Mouse (Mus musculus): ENCODE data around the gene Usp32. TPM values are rescaled to one million over a fixed set of nuclear protein-coding genes. Genes with fewer than 3 reads are reported as not detected.

Gene Usp32
- polyA plus RNA-seq, 1 experiment = 28.5 TPM

Other genes with a start within 250 kb of the Usp32 start
- gene Znhit3, start 223.8 kb downstream of the Usp32 start, polyA plus RNA-seq (2012; ENCODE audit: insufficient read depth, insufficient read length, missing spikeins) = 18.5 and 22.0 TPM in 2 replicates
- 26.3 and 58.9 TPM in 2 replicates for gene Car4, start 182.4 kb downstream of the Usp32 start, polyA plus RNA-seq (2012; ENCODE audit: insufficient read depth, insufficient read length, missing spikeins)
- not detected in 2 replicates for gene 1700125H20Rik, start 30.2 kb upstream of the Usp32 start, polyA plus RNA-seq (2012; ENCODE audit: insufficient read depth, insufficient read length, missing spikeins)
- gene Appbp2, start 95.0 kb upstream of the Usp32 start, polyA plus RNA-seq (2012; ENCODE audit: insufficient read depth, insufficient read length, missing spikeins) = 12.4 and 16.7 TPM in 2 replicates
- gene Ppm1d, start 171.1 kb upstream of the Usp32 start, polyA plus RNA-seq (2012; ENCODE audit: insufficient read depth, insufficient read length, missing spikeins) = 4.7 and 6.7 TPM in 2 replicates
- 21.2 and 27.8 TPM in 2 replicates for gene Bcas3, start 213.0 kb upstream of the Usp32 start, polyA plus RNA-seq (2012; ENCODE audit: insufficient read depth, insufficient read length, missing spikeins)

Measured in brown adipose tissue, adult 24 weeks (tissue).